Mouse (Mus musculus): ENCODE data around the gene Nt5dc3.

DNA sequence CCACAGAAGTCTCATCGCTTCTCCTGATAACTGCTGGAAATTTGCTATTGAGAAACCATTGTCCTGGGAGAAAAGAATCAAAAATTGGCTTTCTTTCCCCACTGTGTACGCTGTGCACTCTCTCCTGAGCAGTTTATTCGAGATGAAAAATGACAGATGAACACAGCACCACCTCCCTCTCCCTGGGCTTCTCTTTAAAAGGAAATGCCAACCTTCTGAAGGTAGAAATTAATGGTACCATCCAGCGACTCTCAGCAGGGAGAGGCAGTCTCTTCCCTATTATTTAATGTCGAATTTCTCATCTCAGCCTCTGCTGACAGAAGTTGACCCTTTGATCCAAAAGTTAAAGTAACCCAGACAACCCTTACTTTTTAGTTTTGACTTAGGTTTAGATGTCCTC is 9.6 kb upstream of the Nt5dc3 start:
- no peak for TF ChIP-seq TAL1 (IDR thresholded peaks at IDR 0.05; ENCODE audit: low read length)
- no peak for TF ChIP-seq GATA1 (IDR thresholded peaks at IDR 0.05; ENCODE audit: low read length)

Measured in erythroblast, embryonic 14.5 days (primary cell).